Mouse (Mus musculus): ENCODE data around the gene Tmem243. TPM values are rescaled to one million over a fixed set of nuclear protein-coding genes. Genes with fewer than 3 reads are reported as not detected.

The Tmem243 gene
- total and polyA plus RNA-seq, 3 experiments = 3.5 to 14.9 TPM; not detected in 1

DNA sequence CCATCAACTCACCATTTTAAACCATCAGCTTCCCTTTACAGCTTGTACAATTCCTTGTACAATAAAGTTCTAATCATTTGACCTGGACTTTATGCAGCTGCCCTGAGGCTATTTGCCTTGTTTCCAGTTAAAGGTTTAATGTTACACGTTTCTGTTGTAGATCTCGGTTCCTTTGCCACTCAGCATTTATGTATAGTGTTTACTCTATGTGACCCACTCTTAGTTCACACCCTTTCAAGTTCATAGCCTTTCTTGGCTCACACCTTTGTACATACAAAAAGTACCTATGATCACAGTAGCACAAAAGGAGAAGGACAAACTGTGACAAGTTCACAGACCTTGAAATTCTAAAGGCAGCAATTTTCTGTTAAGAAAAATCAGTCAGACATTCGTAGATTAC, 35.1 kb downstream of the Tmem243 start:
- peaks cover 4 to 34% of the 10 kb centered on the region in 2 experiments for H3K36me3 ChIP-seq (ENCODE audit: control insufficient read depth in 1 of 2, insufficient read depth in 2 of 2, low read length in 2 of 2)
- H3K9me3 ChIP-seq (replicated peaks; ENCODE audit: insufficient read depth, low read length) = no peaks in the 10 kb centered on the region
- no peak overlapping the region for H3K4me3 ChIP-seq (ENCODE audit: control insufficient read depth in 1 of 2, insufficient read depth in 1 of 2, low read depth in 2 of 2, low read length in 2 of 2)
- no peak overlapping the region for H3K9ac ChIP-seq (ENCODE audit: control insufficient read depth, low read depth, low read length, poor library complexity, severe bottlenecking)
- H3K79me2 ChIP-seq (ENCODE audit: control insufficient read depth, insufficient read depth, low read length, poor library complexity) = no peaks in the 10 kb centered on the region
- DNase-seq (ENCODE audit: low read depth, low spot score) = no peak
- no peak for TF ChIP-seq USF1 (IDR thresholded peaks at IDR 0.05; ENCODE audit: low read depth, low read length)
- no peak for TF ChIP-seq TBP (IDR thresholded peaks at IDR 0.05; ENCODE audit: low read depth, low read length)
- no peak for TF ChIP-seq UBTF (IDR thresholded peaks at IDR 0.05; ENCODE audit: borderline replicate concordance, insufficient read depth, low read depth, low read length)
- TF ChIP-seq TCF12 (IDR thresholded peaks at IDR 0.05; ENCODE audit: low read depth, low read length) = no peak
- TF ChIP-seq GABPA (IDR thresholded peaks at IDR 0.05; ENCODE audit: low read depth, low read length) = no peak
- no peak for TF ChIP-seq POLR2A (IDR thresholded peaks at IDR 0.05; ENCODE audit: control insufficient read depth in 1 of 2, insufficient read depth in 1 of 2, low read depth in 1 of 2, low read length in 2 of 2, poor library complexity in 1 of 2)
- TF ChIP-seq MAFK (IDR thresholded peaks at IDR 0.05; ENCODE audit: borderline replicate concordance, low read depth, low read length) = no peak
- no peak for TF ChIP-seq CHD2 (IDR thresholded peaks at IDR 0.05; ENCODE audit: low read length)
- no peak for TF ChIP-seq CHD1 (IDR thresholded peaks at IDR 0.05; ENCODE audit: low read depth, low read length)
- no peak for TF ChIP-seq ETS1 (IDR thresholded peaks at IDR 0.05; ENCODE audit: low read depth, low read length)
- no peak for TF ChIP-seq ZKSCAN1 (IDR thresholded peaks at IDR 0.05; ENCODE audit: low read depth, low read length)
- no peak for TF ChIP-seq ELF1 (IDR thresholded peaks at IDR 0.05; ENCODE audit: low read depth, low read length)
- no peak for TF ChIP-seq RAD21 (IDR thresholded peaks at IDR 0.05; ENCODE audit: low read depth, low read length)
- no peaks in the 10 kb centered on the region for H3K27me3 ChIP-seq (ENCODE audit: control insufficient read depth in 1 of 2, insufficient read depth in 2 of 2, low read length in 2 of 2)
- H3K4me1 ChIP-seq (ENCODE audit: control insufficient read depth in 1 of 2, insufficient read depth in 2 of 2, low read length in 2 of 2) = no peaks in the 10 kb centered on the region; a peak in 1 of 4 replicates
- no peak overlapping the region for H3K27ac ChIP-seq (ENCODE audit: control insufficient read depth, low read depth, low read length)

DNA sequence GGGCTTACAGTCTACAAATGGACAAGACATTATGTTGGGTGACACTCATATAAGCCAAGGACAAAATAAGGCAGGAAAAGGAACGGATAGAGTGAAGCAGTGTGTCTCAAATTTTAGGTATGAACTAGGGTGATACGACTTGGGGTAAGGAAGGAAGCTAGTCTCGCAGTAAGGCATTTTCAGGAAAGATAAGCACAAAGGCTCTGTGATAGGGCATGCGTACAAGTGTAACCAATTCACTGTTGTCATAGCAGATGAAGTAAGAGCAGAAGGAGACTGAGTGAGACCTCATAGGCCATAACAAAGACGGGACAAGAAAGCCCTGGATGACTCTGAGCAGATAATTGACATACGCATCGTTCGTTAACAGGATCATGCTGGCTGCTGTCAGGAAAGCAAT, 40.3 kb downstream of the Tmem243 start:
- H3K27ac ChIP-seq (ENCODE audit: control insufficient read depth, low read depth, low read length) = no peak overlapping the region
- H3K4me3 ChIP-seq (ENCODE audit: control insufficient read depth in 1 of 2, insufficient read depth in 1 of 2, low read depth in 2 of 2, low read length in 2 of 2) = no peak overlapping the region
- no peaks in the 10 kb centered on the region for H3K9me3 ChIP-seq (replicated peaks; ENCODE audit: insufficient read depth, low read length)
- no peaks in the 10 kb centered on the region for H3K4me1 ChIP-seq (ENCODE audit: control insufficient read depth in 1 of 2, insufficient read depth in 2 of 2, low read length in 2 of 2)
- H3K79me2 ChIP-seq (ENCODE audit: control insufficient read depth, insufficient read depth, low read length, poor library complexity) = no peaks in the 10 kb centered on the region
- no peaks in the 10 kb centered on the region for H3K27me3 ChIP-seq (ENCODE audit: control insufficient read depth in 1 of 2, insufficient read depth in 2 of 2, low read length in 2 of 2)
- peak; percentile 14 for DNase-seq (ENCODE audit: low read depth, low spot score)
- H3K9ac ChIP-seq (ENCODE audit: control insufficient read depth, low read depth, low read length, poor library complexity, severe bottlenecking) = no peak overlapping the region
- TF ChIP-seq CHD2 (IDR thresholded peaks at IDR 0.05; ENCODE audit: low read length) (no peak), RAD21 (IDR thresholded peaks at IDR 0.05; ENCODE audit: low read depth, low read length) (no peak), ZMIZ1 (IDR thresholded peaks at IDR 0.05; ENCODE audit: low read depth, low read length) (no peak), NRF1 (IDR thresholded peaks at IDR 0.05; ENCODE audit: insufficient read depth, low read depth, low read length, poor library complexity, severe bottlenecking) (no peak), USF1 (IDR thresholded peaks at IDR 0.05; ENCODE audit: low read depth, low read length) (no peak), ELF1 (IDR thresholded peaks at IDR 0.05; ENCODE audit: low read depth, low read length) (no peak), HCFC1 (IDR thresholded peaks at IDR 0.05; ENCODE audit: low read depth, low read length) (no peak), MAZ (IDR thresholded peaks at IDR 0.05; ENCODE audit: low read depth, low read length) (no peak), CHD1 (IDR thresholded peaks at IDR 0.05; ENCODE audit: low read depth, low read length) (no peak), BHLHE40 (IDR thresholded peaks at IDR 0.05; ENCODE audit: borderline replicate concordance, low read depth, low read length) (no peak), TBP (IDR thresholded peaks at IDR 0.05; ENCODE audit: low read depth, low read length) (no peak), ETS1 (IDR thresholded peaks at IDR 0.05; ENCODE audit: low read depth, low read length) (no peak), MXI1 (IDR thresholded peaks at IDR 0.05; ENCODE audit: low read depth, low read length) (no peak), ZNF384 (IDR thresholded peaks at IDR 0.05; ENCODE audit: low read depth, low read length) (no peak), JUND (IDR thresholded peaks at IDR 0.05; ENCODE audit: low read depth, low read length) (no peak)
- H3K36me3 ChIP-seq (ENCODE audit: control insufficient read depth in 1 of 2, insufficient read depth in 2 of 2, low read length in 2 of 2) = peaks cover 4 to 28% of the 10 kb centered on the region in 2 experiments
